Mouse (Mus musculus) CH12.LX (cell line): ENCODE data around the gene Plgrkt. TPM values are rescaled to one million over a fixed set of nuclear protein-coding genes. Genes with fewer than 3 reads are reported as not detected.

ENCODE experiments used
- DNase-seq: peaks from one replicate; pipeline ENCODE4 v3.0.0-alpha.2; 2013; ENCODE audit errors: extremely low read depth
- H3K27ac ChIP-seq: 2 replicates; pipeline ENCODE4 v1.5.1; 2012; ENCODE audit warnings: low read depth, mild to moderate bottlenecking, control low read depth, moderate library complexity; ENCODE audit not compliant: insufficient read depth
- H3K27me3 ChIP-seq: replicated peaks from 2 replicates; pipeline ENCODE3; 2012; ENCODE audit warnings: inconsistent platforms
- H3K36me3 ChIP-seq, 2 experiments: replicated peaks in 1 of 2; 2 replicates each; pipeline versions ENCODE3 to v1.6.1; 2012; ENCODE audit warnings: inconsistent platforms in 1 of 2, low read length in 1 of 2, mild to moderate bottlenecking in 1 of 2, mixed read lengths in 1 of 2, moderate library complexity in 1 of 2; ENCODE audit not compliant: control insufficient read depth in 1 of 2, insufficient read depth in 1 of 2
- H3K4me1 ChIP-seq, 2 experiments: 2 replicates each; pipeline ENCODE4 v1.6.1; 2012; ENCODE audit warnings: inconsistent platforms in 1 of 2, moderate library complexity in 1 of 2; ENCODE audit not compliant: insufficient read depth in 2 of 2, control insufficient read depth in 1 of 2
- H3K4me2 ChIP-seq: 2 replicates; pipeline ENCODE4 v1.6.1; 2012; ENCODE audit warnings: low read depth, mild to moderate bottlenecking, control low read depth; ENCODE audit not compliant: poor library complexity, insufficient read depth, severe bottlenecking
- H3K4me3 ChIP-seq, 3 experiments: fragments of 150-350 bp in 1 of 3; sonication (generic) in 1 of 3; replicated peaks in 1 of 3; 2 replicates each; pipeline versions ENCODE3 to v1.5.1; 2011 to 2012; ENCODE audit warnings: low read depth in 2 of 3, low read length in 2 of 3, mild to moderate bottlenecking in 2 of 3, moderate library complexity in 2 of 3, control low read depth in 1 of 3, improper control_type of control experiment in 1 of 3, inconsistent platforms in 1 of 3, mixed read lengths in 1 of 3; ENCODE audit not compliant: poor library complexity in 1 of 3
- H3K79me2 ChIP-seq: replicated peaks from 2 replicates; pipeline ENCODE4 v1.6.1; 2012; ENCODE audit warnings: mild to moderate bottlenecking, moderate library complexity; ENCODE audit not compliant: control insufficient read depth, poor library complexity, insufficient read depth, severe bottlenecking; ENCODE audit errors: extremely low read depth
- H3K9ac ChIP-seq: 2 replicates; pipeline ENCODE4 v1.6.1; 2012; ENCODE audit warnings: low read depth, mild to moderate bottlenecking, control low read depth, moderate library complexity; ENCODE audit not compliant: insufficient read depth
- H3K9me3 ChIP-seq: replicated peaks from 2 replicates; pipeline ENCODE3; 2012; ENCODE audit warnings: low read length, inconsistent platforms, mixed read lengths
- BHLHE40 ChIP-seq: IDR thresholded peaks from 2 replicates; pipeline ENCODE4 v1.6.1; 2011; ENCODE audit warnings: mild to moderate bottlenecking, low read depth, low read length, improper control_type of control experiment
- CHD1 ChIP-seq: IDR thresholded peaks from 2 replicates; pipeline ENCODE4 v1.6.1; 2012; ENCODE audit warnings: low read depth, low read length, improper control_type of control experiment, inconsistent platforms
- CHD2 ChIP-seq: IDR thresholded peaks from 2 replicates; pipeline ENCODE4 v1.6.1; 2011; ENCODE audit warnings: low read length, improper control_type of control experiment
- CTCF ChIP-seq, 2 experiments: IDR thresholded peaks in 1 of 2; conservative IDR thresholded peaks in 1 of 2; 2 replicates each; pipeline ENCODE4 v1.5.1; 2011 to 2012; ENCODE audit warnings: low read depth in 2 of 2, low read length in 2 of 2, improper control_type of control experiment in 1 of 2, inconsistent platforms in 1 of 2, mild to moderate bottlenecking in 1 of 2, moderate library complexity in 1 of 2
- E2F4 ChIP-seq: IDR thresholded peaks from 2 replicates; pipeline ENCODE4 v1.6.1; 2011; ENCODE audit warnings: low read depth, low read length, improper control_type of control experiment; ENCODE audit not compliant: insufficient replicate concordance
- ELF1 ChIP-seq: IDR thresholded peaks from 2 replicates; pipeline ENCODE4 v1.6.1; 2014; ENCODE audit warnings: low read depth, mild to moderate bottlenecking, inconsistent platforms, low read length, improper control_type of control experiment
- EP300 ChIP-seq: IDR thresholded peaks from 2 replicates; pipeline ENCODE4 v1.6.1; 2011; ENCODE audit warnings: low read length, improper control_type of control experiment
- ETS1 ChIP-seq: conservative IDR thresholded peaks from 2 replicates; pipeline ENCODE4 v1.6.1; 2012; ENCODE audit warnings: low read depth, mild to moderate bottlenecking, inconsistent platforms, low read length, improper control_type of control experiment, moderate library complexity
- GABPA ChIP-seq: IDR thresholded peaks from 2 replicates; pipeline ENCODE4 v1.6.1; 2012; ENCODE audit warnings: low read depth, low read length, improper control_type of control experiment, inconsistent platforms; ENCODE audit not compliant: insufficient replicate concordance
- HCFC1 ChIP-seq: IDR thresholded peaks from 2 replicates; pipeline ENCODE4 v1.6.1; 2012; ENCODE audit warnings: low read depth, mild to moderate bottlenecking, inconsistent platforms, low read length, improper control_type of control experiment
- IRF4 ChIP-seq: IDR thresholded peaks from 2 replicates; pipeline ENCODE4 v1.6.1; 2014; ENCODE audit warnings: low read depth, mild to moderate bottlenecking, inconsistent platforms, low read length, improper control_type of control experiment
- JUN ChIP-seq: IDR thresholded peaks from 2 replicates; pipeline ENCODE4 v1.6.1; 2011; ENCODE audit warnings: low read depth, mild to moderate bottlenecking, low read length, improper control_type of control experiment, moderate library complexity; ENCODE audit not compliant: insufficient read depth
- JUND ChIP-seq: conservative IDR thresholded peaks from 2 replicates; pipeline ENCODE4 v1.6.1; 2011; ENCODE audit warnings: low read depth, low read length, improper control_type of control experiment
- KAT2A ChIP-seq: IDR thresholded peaks from 2 replicates; pipeline ENCODE4 v1.6.1; 2012; ENCODE audit warnings: low read length, improper control_type of control experiment, inconsistent platforms; ENCODE audit not compliant: insufficient replicate concordance
- MAFK ChIP-seq: IDR thresholded peaks from 2 replicates; pipeline ENCODE4 v1.6.1; 2011; ENCODE audit warnings: low read length, improper control_type of control experiment; ENCODE audit not compliant: insufficient replicate concordance
- MAX ChIP-seq: IDR thresholded peaks from 2 replicates; pipeline ENCODE4 v1.6.1; 2011; ENCODE audit warnings: low read length, improper control_type of control experiment
- MAZ ChIP-seq: IDR thresholded peaks from 2 replicates; pipeline ENCODE4 v1.6.1; 2012; ENCODE audit warnings: low read depth, mild to moderate bottlenecking, inconsistent platforms, low read length, improper control_type of control experiment, moderate library complexity
- MEF2A ChIP-seq: IDR thresholded peaks from 2 replicates; pipeline ENCODE4 v1.6.1; 2014; ENCODE audit warnings: low read depth, mild to moderate bottlenecking, inconsistent platforms, low read length, improper control_type of control experiment, borderline replicate concordance
- MXI1 ChIP-seq: IDR thresholded peaks from 2 replicates; pipeline ENCODE4 v1.6.1; 2011; ENCODE audit warnings: mild to moderate bottlenecking, low read depth, low read length, improper control_type of control experiment
- MYC ChIP-seq: IDR thresholded peaks from 2 replicates; pipeline ENCODE4 v1.6.1; 2011; ENCODE audit warnings: low read depth, mild to moderate bottlenecking, improper control_type of control experiment, low read length
- NELFE ChIP-seq: IDR thresholded peaks from 2 replicates; pipeline ENCODE4 v1.6.1; 2011; ENCODE audit warnings: low read depth, low read length, improper control_type of control experiment
- NRF1 ChIP-seq: IDR thresholded peaks from 2 replicates; pipeline ENCODE4 v1.6.1; 2014; ENCODE audit warnings: low read depth, mild to moderate bottlenecking, inconsistent platforms, low read length, improper control_type of control experiment, moderate library complexity
- PAX5 ChIP-seq: IDR thresholded peaks from 2 replicates; pipeline ENCODE4 v1.6.1; 2012; ENCODE audit warnings: low read length, inconsistent platforms, mixed read lengths
- POLR2A ChIP-seq: IDR thresholded peaks from 2 replicates; pipeline ENCODE4 v1.6.1; 2011; ENCODE audit warnings: low read depth, mild to moderate bottlenecking, improper control_type of control experiment, low read length
- POLR2AphosphoS2 ChIP-seq: IDR thresholded peaks from 2 replicates; pipeline ENCODE4 v1.6.1; 2011; ENCODE audit warnings: low read depth, low read length, improper control_type of control experiment
- RAD21 ChIP-seq: IDR thresholded peaks from 2 replicates; pipeline ENCODE4 v1.6.1; 2011; ENCODE audit warnings: low read depth, mild to moderate bottlenecking, low read length, improper control_type of control experiment, moderate library complexity
- RCOR1 ChIP-seq: conservative IDR thresholded peaks from 2 replicates; pipeline ENCODE4 v1.6.1; 2012; ENCODE audit warnings: low read depth, mild to moderate bottlenecking, inconsistent platforms, low read length, improper control_type of control experiment
- SIN3A ChIP-seq: IDR thresholded peaks from 2 replicates; pipeline ENCODE4 v1.6.1; 2012; ENCODE audit warnings: low read length, improper control_type of control experiment, inconsistent platforms
- SMC3 ChIP-seq: IDR thresholded peaks from 2 replicates; pipeline ENCODE4 v1.6.1; 2011; ENCODE audit warnings: low read depth, low read length, improper control_type of control experiment
- TBP ChIP-seq: conservative IDR thresholded peaks from 2 replicates; pipeline ENCODE4 v1.6.1; 2011; ENCODE audit warnings: low read depth, low read length, improper control_type of control experiment
- TCF12 ChIP-seq: IDR thresholded peaks from 2 replicates; pipeline ENCODE4 v1.6.1; 2014; ENCODE audit warnings: low read depth, mild to moderate bottlenecking, inconsistent platforms, low read length, improper control_type of control experiment
- UBTF ChIP-seq: IDR thresholded peaks from 2 replicates; pipeline ENCODE4 v1.6.1; 2012; ENCODE audit warnings: low read depth, mild to moderate bottlenecking, inconsistent platforms, low read length, improper control_type of control experiment, moderate library complexity
- USF1 ChIP-seq: IDR thresholded peaks from 2 replicates; pipeline ENCODE4 v1.6.1; 2014; ENCODE audit warnings: low read depth, mild to moderate bottlenecking, inconsistent platforms, low read length, improper control_type of control experiment
- USF2 ChIP-seq: conservative IDR thresholded peaks from 2 replicates; pipeline ENCODE4 v1.6.1; 2011; ENCODE audit warnings: low read depth, low read length, improper control_type of control experiment
- ZC3H11A ChIP-seq: IDR thresholded peaks from 2 replicates; pipeline ENCODE4 v1.6.1; 2012; ENCODE audit warnings: low read depth, mild to moderate bottlenecking, inconsistent platforms, low read length, improper control_type of control experiment
- ZKSCAN1 ChIP-seq: IDR thresholded peaks from 2 replicates; pipeline ENCODE4 v1.6.1; 2012; ENCODE audit warnings: low read depth, inconsistent platforms, low read length, improper control_type of control experiment, borderline replicate concordance
- ZMIZ1 ChIP-seq: IDR thresholded peaks from 2 replicates; pipeline ENCODE4 v1.6.1; 2012; ENCODE audit warnings: low read depth, mild to moderate bottlenecking, inconsistent platforms, low read length, improper control_type of control experiment
- ZNF384 ChIP-seq: IDR thresholded peaks from 2 replicates; pipeline ENCODE4 v1.6.1; 2012; ENCODE audit warnings: low read depth, low read length, improper control_type of control experiment, inconsistent platforms
- dilution Hi-C: fragments of 300-500 bp; cut with MboI; formaldehyde crosslinking; loops from 2 replicates; pipeline ENCODE4 v1.14.3; 2020; ENCODE audit warnings: low sequenced_read_pairs; ENCODE audit not compliant: extremely low pct_unique_long_range_greater_than_20kb, extremely low pct_ligation_motif_present
- in situ Hi-C: fragments of 300-500 bp; cut with MboI; formaldehyde crosslinking; loops from 3 replicates; pipeline ENCODE4 v1.14.3; 2019; ENCODE audit warnings: low sequenced_read_pairs, low pct_ligation_motif_present, low pct_unique_long_range_greater_than_20kb, mixed read lengths
- polyA plus RNA-seq: library from polyadenylated mRNA; unstranded; fragments of >175 nt; gene quantifications from 2 replicates; pipeline ENCODE4 v1.2.1, GENCODE M21; 2012; ENCODE audit warnings: low read depth; ENCODE audit not compliant: insufficient read length
- total RNA-seq, 2 experiments: library from RNA; depleted of rRNA; stranded (reverse); fragments of 300-350 nt in 1 of 2; fragments of >200 nt in 1 of 2; gene quantifications; 2 replicates each; pipeline ENCODE4 v1.2.3; 2012 to 2014

The Plgrkt gene
- total and polyA plus RNA-seq, 3 experiments, result 31.3 to 40.6 (median 33.0) TPM

DNA sequence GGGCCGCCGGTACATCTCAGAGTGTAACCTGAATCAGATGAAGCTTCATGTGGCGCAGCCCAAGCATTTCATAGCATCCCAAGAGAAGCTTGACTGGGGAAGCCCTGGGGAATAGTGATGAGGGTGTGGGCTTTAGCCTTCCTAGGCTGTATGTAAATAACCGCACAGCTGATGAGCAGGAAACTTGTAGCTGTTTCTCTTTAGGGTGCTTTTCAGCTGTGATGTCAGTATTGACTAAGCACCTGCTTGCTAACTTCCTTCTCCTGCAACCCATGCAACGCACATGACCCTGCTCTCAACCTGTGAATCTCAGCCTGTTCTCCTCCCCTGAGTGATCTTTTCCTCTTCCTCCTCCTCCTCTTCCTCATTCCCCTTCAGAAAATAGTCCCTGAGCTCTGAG lies 3.1 kb downstream of the Plgrkt start:
- peaks cover 12% of the 10 kb centered on the region for H3K79me2 ChIP-seq
- H3K4me2 ChIP-seq, result peak overlapping the region; percentile 95; the same call in 1 of the 2 replicates
- 0 out of 2 replicates have a peak overlapping the region, but pooled peaks have one; percentile 67 for H3K9ac ChIP-seq
- H3K36me3 ChIP-seq, result peaks cover 1 to 24% of the 10 kb centered on the region in 2 experiments
- H3K4me1 ChIP-seq, result peaks cover 21 to 50% of the 10 kb centered on the region in 2 experiments
- in situ Hi-C loops, result loop anchor here (25.0 kb wide), 2 partner anchors 448 to 577 kb away; partner anchors contain the start of genes 9930021J03Rik and Ranbp6
- H3K27ac ChIP-seq, result peak overlapping the region; percentile 96
- dilution Hi-C loops, result no loop called here
- no peaks in the 10 kb centered on the region for H3K27me3 ChIP-seq
- TF ChIP-seq ZKSCAN1 (no peak), NRF1 (no peak), HCFC1 (no peak), ZC3H11A (no peak), MEF2A (peak; percentile 76), USF2 (no peak), SMC3 (no peak), ETS1 (peak; percentile 100), BHLHE40 (peak; percentile 98), POLR2AphosphoS2 (no peak), TBP (no peak), UBTF (no peak), RAD21 (no peak), ELF1 (peak; percentile 53; the same call in 1 of the 2 replicates), JUND (peak; percentile 66; the same call in 1 of the 2 replicates), KAT2A (no peak), SIN3A (peak; percentile 94), MAX (peak; percentile 74), GABPA (no peak), ZMIZ1 (no peak), IRF4 (peak; percentile 84), MXI1 (peak; percentile 59; the same call in 1 of the 2 replicates), CHD2 (no peak), NELFE (no peak), MYC (peak; percentile 74; the same call in 1 of the 2 replicates), ZNF384 (no peak), PAX5 (no peak), EP300 (peak; percentile 87), CTCF (conservative IDR thresholded peaks at IDR 0.05 in 1 of 2, IDR thresholded peaks at IDR 0.05 in 1 of 2; ENCODE audit: low read depth in 2 of 2, low read length in 2 of 2) (no peak), USF1 (no peak; the same call in 1 of the 2 replicates), CHD1 (no peak), TCF12 (peak; percentile 77), MAFK (no peak), E2F4 (no peak), MAZ (no peak), RCOR1 (no peak), JUN (peak; percentile 52; the same call in 1 of the 2 replicates), POLR2A (no peak)
- peak overlapping the region in 1 of 3 experiments; percentile 11 for H3K4me3 ChIP-seq
- DNase-seq, result peak; percentile 89
- no peaks in the 10 kb centered on the region for H3K9me3 ChIP-seq
